Mouse (Mus musculus): ENCODE results near the gene Olfr173.

Olfr173 gene

DNA sequence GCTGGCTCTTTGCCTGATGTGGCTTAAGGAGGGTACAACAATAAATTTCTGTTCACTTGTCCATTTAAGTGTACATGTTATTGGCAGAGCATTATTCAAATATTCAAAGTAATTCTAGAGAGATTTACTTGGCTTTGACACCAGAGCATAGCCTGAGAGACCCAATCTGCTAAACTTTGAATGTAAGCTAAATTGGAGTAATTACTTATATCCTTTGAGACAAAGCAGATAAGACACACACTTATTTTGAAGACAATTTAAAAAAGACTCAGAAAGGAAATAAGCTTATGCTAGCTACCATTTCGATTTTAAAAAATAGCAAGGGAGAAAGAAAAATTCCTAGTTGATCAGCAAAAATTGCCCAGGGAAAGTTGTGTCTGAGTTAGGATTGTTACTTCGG lies at the start of gene Olfr173:
Gene Olfr173, minus strand, starts transcription at position 101 of the 400 bp plus-strand sequence.
- in situ Hi-C loops (cut with MboI; ENCODE audit: low pct_unique_long_range_greater_than_20kb in 1 of 2, low sequenced_read_pairs in 2 of 2, unreplicated experiment in 1 of 2): loop anchor here in 1 of 2 experiments (25.0 kb wide), 1 partner anchor 562 kb away; the partner anchor contains the start of gene Olfr209

DNA sequence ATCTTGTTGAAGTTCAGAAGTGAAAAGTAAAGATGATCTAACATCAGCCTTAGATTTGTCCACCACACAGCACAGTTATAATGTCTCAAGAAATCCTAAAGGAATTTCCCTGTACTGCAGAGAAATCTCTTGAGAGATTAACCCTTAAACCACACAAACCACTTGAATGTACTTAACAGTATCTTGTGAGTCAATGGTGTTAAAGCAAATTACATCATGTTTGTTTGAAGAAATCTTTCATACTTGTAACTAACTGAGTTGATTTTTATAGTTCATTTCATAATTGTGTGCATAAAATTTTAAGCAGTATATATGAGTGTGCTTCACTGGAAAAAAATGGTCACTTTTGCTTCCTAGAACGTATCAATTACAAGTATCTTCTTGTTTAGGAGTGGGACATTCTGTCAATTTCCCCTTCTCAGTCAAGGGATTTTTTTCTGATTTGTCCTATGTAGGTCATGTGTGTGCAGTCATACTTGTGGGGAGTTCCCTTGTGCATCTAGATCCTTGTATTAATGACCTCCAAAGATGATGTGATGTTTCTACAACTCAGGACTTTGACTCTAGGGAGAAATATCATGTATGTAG lies 26.8 kb upstream of the Olfr173 start, which contains the start of gene Olfr175-ps1:
Gene Olfr175-ps1, minus strand, starts transcription at position 51 of the 588 bp plus-strand sequence.
- in situ Hi-C loops (cut with MboI; ENCODE audit: low pct_unique_long_range_greater_than_20kb in 1 of 2, low sequenced_read_pairs in 2 of 2, unreplicated experiment in 1 of 2): no loop called here

DNA sequence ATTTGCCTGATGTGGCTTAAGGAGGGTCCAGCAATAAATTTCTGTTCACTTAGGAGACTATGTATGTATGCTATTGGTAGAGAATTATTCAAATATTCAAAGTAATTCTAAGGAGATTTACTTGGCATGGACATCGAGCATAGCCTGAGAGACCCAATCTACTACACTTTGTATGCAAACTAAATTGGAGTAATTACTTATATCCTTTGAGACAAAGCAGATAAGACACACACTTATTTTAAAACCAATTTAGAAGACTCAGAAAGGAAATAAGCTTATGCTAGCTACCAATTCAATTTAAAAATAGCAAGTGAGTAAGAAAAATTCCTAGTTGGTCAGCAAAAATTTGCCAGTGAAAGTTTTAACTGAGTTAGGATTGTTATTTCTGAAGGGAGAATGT lies 37.0 kb downstream of the Olfr173 start, which contains the start of gene Olfr172:
Gene Olfr172, minus strand, starts transcription at position 101 of the 400 bp plus-strand sequence.
- in situ Hi-C loops (cut with MboI; ENCODE audit: low pct_unique_long_range_greater_than_20kb in 1 of 2, low sequenced_read_pairs in 2 of 2, unreplicated experiment in 1 of 2): no loop called here

DNA sequence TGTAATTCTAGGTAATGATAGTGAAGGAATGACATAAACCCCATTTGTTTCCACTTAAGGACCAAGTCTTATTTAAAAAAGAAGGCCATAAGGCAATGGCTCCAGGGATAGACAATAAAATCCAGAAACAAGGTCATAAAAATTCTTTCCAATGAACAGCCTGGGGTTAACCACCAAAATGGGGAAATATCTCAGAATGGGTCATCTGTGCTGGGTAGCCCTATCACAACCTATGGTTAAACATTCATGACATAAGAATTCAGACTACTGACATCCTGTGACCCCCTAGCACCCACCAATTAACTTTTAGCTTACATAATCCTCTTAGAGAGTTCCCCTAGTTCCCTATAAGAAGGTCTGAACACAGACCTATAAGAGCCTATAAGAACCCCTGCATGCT lies 43.9 kb downstream of the Olfr173 start:
- in situ Hi-C loops (cut with MboI; ENCODE audit: low pct_unique_long_range_greater_than_20kb in 1 of 2, low sequenced_read_pairs in 2 of 2, unreplicated experiment in 1 of 2): no loop called here

DNA sequence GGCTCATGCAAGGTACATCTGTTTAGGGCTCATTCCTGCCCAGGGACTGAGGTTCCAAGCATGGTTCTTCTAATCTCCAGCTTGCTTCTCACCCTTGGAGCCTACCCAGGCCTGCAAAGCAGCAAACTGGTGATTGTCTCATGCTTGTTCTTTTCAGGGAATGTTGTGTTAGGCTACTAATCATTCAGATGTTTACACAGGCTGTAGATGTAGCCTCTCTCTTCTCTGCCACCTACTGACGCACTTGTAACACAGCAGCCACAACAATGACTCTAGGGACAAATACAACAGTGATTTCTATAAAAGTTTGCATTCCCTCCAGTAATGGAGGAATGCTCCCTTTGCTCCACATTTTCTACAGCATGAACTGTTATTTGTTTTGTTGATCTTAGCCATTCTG lies 48.8 kb downstream of the Olfr173 start:
- in situ Hi-C loops (cut with MboI; ENCODE audit: low pct_unique_long_range_greater_than_20kb in 1 of 2, low sequenced_read_pairs in 2 of 2, unreplicated experiment in 1 of 2): no loop called here

DNA sequence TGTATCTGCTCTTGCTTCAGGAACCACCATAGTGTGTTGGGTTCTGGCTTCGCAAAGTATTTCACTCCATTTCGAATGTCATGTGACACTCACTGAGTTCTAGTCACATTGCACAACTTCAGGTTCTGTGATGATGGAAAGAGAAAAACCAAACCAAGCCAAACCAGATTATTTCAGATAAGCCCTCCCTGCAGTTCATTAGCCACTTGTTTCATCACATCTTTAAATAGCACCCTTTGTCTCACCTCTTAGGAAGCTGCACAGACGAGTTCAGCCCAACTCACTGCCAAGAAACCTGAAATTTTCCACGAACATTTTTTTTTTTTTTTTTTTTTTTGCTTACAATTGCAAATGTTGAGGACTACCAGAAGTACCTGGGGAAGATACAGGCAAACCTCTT lies 53.4 kb downstream of the Olfr173 start:
- in situ Hi-C loops (cut with MboI; ENCODE audit: low pct_unique_long_range_greater_than_20kb in 1 of 2, low sequenced_read_pairs in 2 of 2, unreplicated experiment in 1 of 2): no loop called here
